Mouse (Mus musculus) liver, embryonic 11.5 days (tissue): Measurements from ENCODE around the gene Sorcs1. TPM values are rescaled to one million over a fixed set of nuclear protein-coding genes. Genes with fewer than 3 reads are reported as not detected.
A peak's percentile ranks its signal among the peaks of the same experiment; 100 is the strongest.

Experiments used
- ATAC-seq: fragments of 200-750 bp; cut with Nextera tagmentation; replicated peaks from 2 replicates; pipeline ENCODE4 v1.8.0; 2017; ENCODE audit warnings: moderate number of reproducible peaks, mild to moderate bottlenecking, moderate TSS enrichment, moderate library complexity; ENCODE audit not compliant: low FRiP score
- DNase-seq: peaks from one replicate; pipeline ENCODE4 v3.0.0-alpha.2; 2017; ENCODE audit warnings: low spot score
- H3K27ac ChIP-seq: fragments of 300-500 bp; sonication (generic); 2 replicates; pipeline ENCODE4 v1.5.1; 2014; ENCODE audit warnings: mild to moderate bottlenecking, low read depth, low read length, control low read depth
- H3K27me3 ChIP-seq: fragments of 300-500 bp; sonication (generic); replicated peaks from 2 replicates; pipeline ENCODE4 v1.6.1; 2014; ENCODE audit warnings: low read length, mixed read lengths; ENCODE audit not compliant: control insufficient read depth, insufficient read depth
- H3K36me3 ChIP-seq: fragments of 300-500 bp; sonication (generic); 2 replicates; pipeline ENCODE4 v1.6.1; 2014; ENCODE audit warnings: mild to moderate bottlenecking, low read length, moderate library complexity, mixed read lengths; ENCODE audit not compliant: control insufficient read depth, insufficient read depth
- H3K4me1 ChIP-seq: fragments of 300-500 bp; sonication (generic); replicated peaks from 2 replicates; pipeline ENCODE4 v1.6.1; 2014; ENCODE audit warnings: low read length, mixed read lengths; ENCODE audit not compliant: control insufficient read depth, insufficient read depth
- H3K4me2 ChIP-seq: fragments of 300-500 bp; sonication (generic); 2 replicates; pipeline ENCODE4 v1.6.1; 2014; ENCODE audit warnings: mild to moderate bottlenecking, control low read depth, moderate library complexity
- H3K4me3 ChIP-seq: fragments of 300-500 bp; sonication (generic); 2 replicates; pipeline ENCODE4 v1.5.1; 2014; ENCODE audit warnings: low read depth, low read length, control low read depth
- H3K9ac ChIP-seq: fragments of 300-500 bp; sonication (generic); 2 replicates; pipeline ENCODE4 v1.6.1; 2014; ENCODE audit warnings: low read depth, low read length, control low read depth
- H3K9me3 ChIP-seq: fragments of 300-500 bp; sonication (generic); 2 replicates; pipeline ENCODE4 v1.6.1; 2016; ENCODE audit warnings: low read length, inconsistent platforms, mixed read lengths; ENCODE audit not compliant: control insufficient read depth
- WGBS: fragments of 180-500 bp; shearing (Covaris S2); extraction: QIAGEN DNeasy Blood & Tissue Kit; methylation state at CpG from one replicate; pipeline ENCODE4 v1.1.7; 2014; 5-methylcytosine and 5-hydroxymethylcytosine counted together
- polyA plus RNA-seq: library from polyadenylated mRNA; unstranded; fragments of >200 nt; fragmentation: Nextera tagmentation; extraction: Ambion mirVana; gene quantifications from 2 replicates; pipeline ENCODE4 v1.2.1, GENCODE M21; 2014

Gene Sorcs1
- 0.52 and 0.99 TPM in 2 replicates for polyA plus RNA-seq

- H3K4me2 ChIP-seq = peak within 1 kb of the TSS; percentile 79
Observed at GRCm38 (mm10) chr19:50677903-50678896, at the start of gene Sorcs1. Gene Sorcs1 (minus strand): TSS chr19:50678646.

DNA sequence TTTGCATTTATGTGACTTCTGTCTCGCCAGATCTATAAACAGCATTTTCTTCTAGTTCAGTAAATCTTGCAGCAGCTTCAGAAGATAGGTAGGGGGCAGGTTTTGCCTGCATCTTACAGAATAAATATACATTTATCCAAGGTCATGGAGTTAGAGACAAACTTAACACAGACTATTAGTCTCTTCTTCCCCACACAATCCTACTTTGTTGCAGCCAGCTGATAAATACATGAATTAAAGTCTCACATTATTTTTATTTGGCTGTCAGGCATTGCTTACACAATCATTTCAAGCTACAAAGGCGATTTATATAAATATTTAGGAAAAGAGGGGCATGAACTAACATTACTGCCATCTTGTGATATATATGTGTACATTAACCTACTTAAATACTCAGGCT is 4.8 kb upstream of the Sorcs1 start:
- ATAC-seq (no peak), DNase-seq (no peak)
- H3K4me1 ChIP-seq = no peaks in the 10 kb centered on the region
- H3K27me3 ChIP-seq = peaks cover 7% of the 10 kb centered on the region
- no peak overlapping the region for H3K4me3 ChIP-seq
- WGBS = 45% methylated on average over 2 of the region's 2 CpGs
- H3K36me3 ChIP-seq = no peaks in the 10 kb centered on the region
- H3K27ac ChIP-seq = no peak overlapping the region
- no peak overlapping the region for H3K4me2 ChIP-seq
- H3K9me3 ChIP-seq = no peaks in the 10 kb centered on the region
- no peak overlapping the region for H3K9ac ChIP-seq

More at GRCm38 (mm10) chr19:50677903-50678896, at the start of gene Sorcs1:
- ATAC-seq = peak; percentile 69
- H3K27me3 ChIP-seq = peaks cover 22% of the 10 kb centered on the region
- H3K9ac ChIP-seq = no peak within 1 kb of the TSS
- H3K4me1 ChIP-seq = no peaks in the 10 kb centered on the region
- no peaks in the 10 kb centered on the region for H3K9me3 ChIP-seq
- H3K36me3 ChIP-seq = no peaks in the 10 kb centered on the region
- H3K4me3 ChIP-seq = peak within 1 kb of the TSS; percentile 52
- 2% methylated on average over 86 of the region's 102 CpGs for WGBS
- peak; percentile 51 for DNase-seq
- no peak within 1 kb of the TSS for H3K27ac ChIP-seq

DNA sequence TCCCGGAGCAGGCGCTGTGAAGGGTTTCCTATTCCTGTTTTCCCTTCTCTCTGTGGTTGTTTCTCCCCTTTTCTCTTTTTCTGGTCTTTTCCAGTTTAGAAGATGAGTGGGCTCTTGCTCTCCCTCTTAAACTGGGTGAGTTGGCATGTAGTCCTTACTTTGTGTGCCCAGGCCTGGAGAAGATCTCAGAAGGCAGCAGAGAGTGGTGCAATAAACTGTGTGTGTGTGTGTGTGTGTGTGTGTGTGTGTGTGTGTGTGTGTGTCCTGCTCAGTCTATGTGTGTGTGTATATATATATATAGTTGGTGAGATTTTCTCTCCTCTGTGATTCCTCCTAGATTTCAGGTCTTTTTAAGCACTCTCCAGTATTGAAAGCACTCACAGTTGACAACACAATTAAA is 500 bp upstream of the Sorcs1 start:
- 0% methylated on average over 2 of the region's 2 CpGs for WGBS
- Histone ChIP-seq H3K27ac (no peak overlapping the region), H3K4me2 (peak overlapping the region; percentile 79), H3K4me3 (peak overlapping the region; percentile 52), H3K9ac (no peak overlapping the region), H3K36me3 (no peaks in the 10 kb centered on the region), H3K27me3 (peaks cover 22% of the 10 kb centered on the region), H3K4me1 (no peaks in the 10 kb centered on the region), H3K9me3 (no peaks in the 10 kb centered on the region)
- ATAC-seq (no peak), DNase-seq (no peak)

DNA sequence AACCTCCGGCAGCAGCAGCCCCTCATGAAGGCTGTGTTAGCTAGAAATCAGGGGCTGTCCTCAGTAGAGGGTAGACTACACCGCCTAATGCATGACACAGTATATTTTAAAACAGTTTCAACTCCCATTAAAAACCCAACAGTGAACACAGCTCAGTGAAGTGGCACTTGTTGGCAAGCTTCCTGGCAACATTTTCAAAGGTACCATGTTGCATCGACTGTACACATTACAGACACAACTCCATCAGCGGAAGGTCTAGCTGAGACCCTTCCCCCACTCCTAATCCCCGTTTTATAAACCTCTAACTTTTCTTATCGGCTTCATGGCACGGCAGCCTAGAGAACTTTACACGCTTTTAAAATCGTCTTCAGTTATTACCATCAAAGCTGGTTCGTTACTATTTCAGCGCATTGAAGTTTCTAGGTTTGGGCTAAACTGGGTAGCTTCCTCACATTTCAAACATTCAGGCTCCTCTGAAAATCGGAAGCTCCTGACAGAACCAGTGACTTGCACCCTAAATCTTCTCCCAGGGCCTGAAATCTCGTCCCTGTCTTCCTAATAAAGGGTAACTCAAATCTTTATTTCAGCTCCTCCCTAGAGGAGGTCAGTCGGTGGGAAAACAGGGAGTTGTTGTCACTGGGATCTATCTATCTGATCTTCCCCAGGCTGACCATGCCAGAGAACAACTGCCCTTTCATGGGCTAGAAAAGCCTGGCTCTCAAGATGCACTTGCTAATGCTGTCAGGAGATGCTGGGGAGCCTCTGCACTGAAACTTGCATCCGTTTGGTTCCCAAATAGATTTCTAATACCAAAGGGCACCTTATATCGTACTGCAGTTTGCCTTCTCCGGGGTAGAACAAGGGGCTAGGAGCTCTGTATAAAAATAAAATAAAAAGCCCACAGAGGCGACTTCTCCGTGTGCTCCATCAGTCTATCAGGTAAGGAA is 1.6 kb downstream of the Sorcs1 start:
- 0 out of 2 replicates have a peak overlapping the region, but pooled peaks have one; percentile 52 for H3K4me3 ChIP-seq
- ATAC-seq = no peak

GRCm38 (mm10) chr19:50674921-50675320 is 3.5 kb downstream of the Sorcs1 start:
- no peak overlapping the region for H3K4me3 ChIP-seq
- no peak overlapping the region for H3K4me2 ChIP-seq
- DNase-seq (no peak), ATAC-seq (no peak)
- no peaks in the 10 kb centered on the region for H3K9me3 ChIP-seq
- WGBS = 70% methylated on average over 5 of the region's 5 CpGs
- no peaks in the 10 kb centered on the region for H3K36me3 ChIP-seq
- no peak overlapping the region for H3K27ac ChIP-seq
- no peak overlapping the region for H3K9ac ChIP-seq
- no peaks in the 10 kb centered on the region for H3K4me1 ChIP-seq
- H3K27me3 ChIP-seq = peaks cover 22% of the 10 kb centered on the region

More for the DNA sequence above, 1.6 kb downstream of the Sorcs1 start:
- no peak for DNase-seq
- Histone ChIP-seq H3K4me2 (peak overlapping the region; percentile 79; the same call in 1 of the 2 replicates), H3K4me1 (no peaks in the 10 kb centered on the region), H3K27me3 (peaks cover 22% of the 10 kb centered on the region), H3K27ac (no peak overlapping the region), H3K9ac (no peak overlapping the region), H3K9me3 (no peaks in the 10 kb centered on the region), H3K36me3 (no peaks in the 10 kb centered on the region)
- WGBS = 46% methylated on average over 19 of the region's 19 CpGs

GRCm38 (mm10) chr19:50667516-50667915 is 10.9 kb downstream of the Sorcs1 start:
- Histone ChIP-seq H3K27ac (no peak overlapping the region), H3K9ac (no peak overlapping the region), H3K9me3 (no peaks in the 10 kb centered on the region), H3K4me2 (no peak overlapping the region), H3K4me1 (no peaks in the 10 kb centered on the region), H3K36me3 (no peaks in the 10 kb centered on the region), H3K27me3 (no peaks in the 10 kb centered on the region), H3K4me3 (no peak overlapping the region)
- WGBS = 72% methylated on average over 8 of the region's 8 CpGs
- no peak for DNase-seq
- ATAC-seq = no peak

GRCm38 (mm10) chr19:50664311-50664710 is 14.1 kb downstream of the Sorcs1 start:
- Histone ChIP-seq H3K4me1 (no peaks in the 10 kb centered on the region), H3K27me3 (no peaks in the 10 kb centered on the region), H3K36me3 (no peaks in the 10 kb centered on the region), H3K9me3 (no peaks in the 10 kb centered on the region), H3K4me2 (no peak overlapping the region), H3K27ac (no peak overlapping the region), H3K9ac (no peak overlapping the region), H3K4me3 (no peak overlapping the region)
- WGBS = 55% methylated on average over 1 of the region's 1 CpGs
- DNase-seq = no peak
- ATAC-seq = no peak

DNA sequence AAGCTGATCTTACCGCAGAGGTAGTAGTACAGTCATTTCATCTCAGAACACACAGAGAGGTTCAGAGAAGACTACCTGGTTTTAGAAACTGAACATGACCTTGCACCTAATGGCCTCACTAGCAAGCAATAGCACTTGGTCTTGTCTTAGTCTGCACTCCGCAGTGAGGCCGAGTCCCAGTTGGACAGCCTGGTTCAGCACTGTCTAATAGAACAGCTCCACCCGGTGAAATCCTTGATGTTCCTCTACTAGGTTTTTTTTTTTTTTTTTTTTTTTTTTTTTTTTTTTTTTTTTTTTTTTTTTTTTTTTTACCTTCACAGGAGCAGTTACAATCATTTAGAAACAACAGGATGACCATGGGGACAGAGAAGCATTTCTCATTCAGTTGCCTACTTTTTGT is 19.3 kb downstream of the Sorcs1 start:
- Histone ChIP-seq H3K4me2 (no peak overlapping the region), H3K36me3 (no peaks in the 10 kb centered on the region), H3K9me3 (no peaks in the 10 kb centered on the region), H3K9ac (no peak overlapping the region), H3K27ac (no peak overlapping the region), H3K4me3 (no peak overlapping the region), H3K27me3 (no peaks in the 10 kb centered on the region), H3K4me1 (no peaks in the 10 kb centered on the region)
- DNase-seq = no peak
- 68% methylated on average over 4 of the region's 4 CpGs for WGBS
- ATAC-seq = no peak
